Mouse (Mus musculus) heart, adult 18-20 months (tissue): ENCODE measurements around the gene Cuta. TPM values are rescaled to one million over a fixed set of nuclear protein-coding genes. Genes with fewer than 3 reads are reported as not detected.

Experiments used
- DNase-seq, 2 experiments: peaks; one replicate each; pipeline ENCODE4 v3.0.0; 2021 to 2022; ENCODE audit warnings: mixed read lengths in 1 of 2
- microRNA-seq, 2 experiments: library from miRNA; unstranded; fragments of <30 nt; microRNA quantifications; one replicate each; pipeline ENCODE4 v1.2.0; 2022
- total RNA-seq, 2 experiments: library from RNA; stranded (reverse); gene quantifications; 2 replicates each; pipeline ENCODE4 v1.2.3; 2021

The Cuta gene
- total RNA-seq, 2 experiments from 2014 or later, result 93.2 to 100 TPM

DNA sequence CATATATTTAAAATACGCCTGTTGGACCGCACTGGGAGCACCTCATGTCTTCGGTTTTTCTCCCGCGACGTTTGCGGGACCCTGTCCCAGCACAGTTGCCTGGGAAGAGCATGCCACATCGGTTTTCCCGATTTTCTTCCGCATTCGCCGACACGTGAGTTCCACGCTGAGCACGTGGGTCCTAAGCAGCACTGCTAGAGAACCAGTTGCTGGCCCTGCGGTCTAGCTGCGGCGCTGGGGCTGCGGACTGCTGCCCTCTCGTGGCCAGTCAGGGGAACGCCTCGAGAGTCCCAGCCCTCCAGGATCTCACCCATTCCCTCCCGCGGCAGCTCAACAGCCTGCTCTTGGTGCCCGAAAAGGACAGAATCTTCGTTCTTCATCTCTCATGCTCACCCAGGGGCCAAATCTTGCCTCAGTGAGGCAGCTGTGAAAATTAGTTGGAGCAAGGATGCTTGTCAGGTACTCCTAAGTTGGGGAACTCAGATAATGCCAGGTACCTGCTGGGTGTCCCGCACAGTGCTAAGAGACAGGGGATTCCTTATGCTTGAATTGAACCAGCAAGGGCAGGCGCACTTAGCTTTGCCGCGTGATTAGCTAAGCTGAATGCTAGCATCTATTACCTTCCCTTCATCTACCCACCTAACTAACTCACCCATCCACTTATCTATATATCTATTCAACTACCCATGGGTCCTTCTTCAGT, 53.2 kb downstream of the Cuta start:
- DNase-seq, result peak; percentile 88 to 90

DNA sequence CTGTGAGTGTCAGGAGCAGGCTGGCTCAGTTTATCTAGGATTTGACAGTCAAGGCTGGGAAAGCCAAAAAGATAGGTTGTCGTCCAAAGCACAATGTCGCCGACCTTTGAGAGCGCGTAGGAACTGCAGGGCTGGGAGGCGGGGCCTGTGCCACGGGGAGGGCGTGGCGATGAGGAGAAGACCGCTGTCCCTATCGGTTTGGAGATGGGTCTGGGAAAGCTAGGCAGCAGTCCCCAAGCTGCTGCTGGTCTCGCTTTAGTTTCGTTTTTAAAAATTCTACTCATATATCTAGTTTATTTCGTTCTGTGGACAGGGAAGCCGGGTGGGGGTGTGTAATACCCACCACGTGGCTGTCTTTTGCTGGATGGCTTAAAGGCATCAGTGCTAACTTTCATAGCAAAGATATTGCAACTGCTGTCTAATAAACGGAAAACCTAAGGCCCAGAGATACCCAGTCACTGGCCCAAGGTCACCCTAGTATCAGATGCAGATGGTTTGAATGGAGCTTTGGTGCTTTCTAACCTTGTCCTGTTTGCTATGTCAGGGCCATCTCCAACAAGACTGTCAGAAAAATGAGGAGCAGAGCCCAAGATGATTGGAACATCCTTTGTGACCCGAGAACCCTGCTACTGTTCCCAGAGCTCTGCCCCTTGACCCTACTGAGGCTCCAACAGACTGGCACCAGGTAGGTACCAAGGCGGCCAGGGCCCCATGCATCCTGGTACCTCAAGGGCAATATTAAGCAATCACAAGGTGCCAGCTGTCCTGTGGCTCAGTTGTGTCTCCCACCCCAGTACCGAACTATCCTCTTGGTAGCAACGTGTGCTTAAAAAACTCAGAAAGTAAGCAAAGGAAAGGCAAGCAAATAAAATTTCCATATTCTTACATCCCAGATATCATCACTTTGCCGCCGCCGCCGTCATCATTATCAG, 54.1 kb downstream of the Cuta start:
- DNase-seq, result peak; percentile 91

Small RNA genes lying within 50 kb of the gene (microRNA-seq; reads per million reads assigned to microRNA genes)
- gene Gm27775 (0 reads per million in 2 experiments), gene Mir3083 (0.76 to 1.1 reads per million in 2 experiments), gene Mir6968 (0.76 to 3.0 reads per million in 2 experiments)

Other genes starting within 250 kb of the Cuta start
- gene Crebrf, start 223.9 kb downstream of the Cuta start, total RNA-seq, result 10 to 100 TPM; 64.6 to 75.1 TPM
- gene Bnip1, start 158.5 kb downstream of the Cuta start, total RNA-seq, result 10 to 100 TPM; 28.5 to 30.0 TPM
- 10 to 100 TPM; 75.6 to 79.8 TPM for gene Nkx2-5, start 94.6 kb downstream of the Cuta start, total RNA-seq
- gene Kifc5b, start 22.5 kb downstream of the Cuta start, total RNA-seq, result 1 to 10 TPM in 1 of 2 experiments, under 1 TPM in 1; 0.37 to 1.1 TPM
- gene Phf1, start 6.5 kb downstream of the Cuta start, total RNA-seq, result 10 to 100 TPM; 15.3 to 16.5 TPM
- 1 to 10 TPM; 3.6 to 5.5 TPM for gene Syngap1, start 1.7 kb upstream of the Cuta start, total RNA-seq
- 1 to 10 TPM; 2.6 to 3.7 TPM for gene Zbtb9, start 33.6 kb upstream of the Cuta start, total RNA-seq
- gene Bak1, start 89.4 kb upstream of the Cuta start, total RNA-seq, result 10 to 100 TPM; 14.9 to 16.4 TPM
- gene Itpr3, start 117.7 kb upstream of the Cuta start, total RNA-seq, result 1 to 10 TPM; 4.1 to 5.8 TPM
- gene Uqcc2, start 194.3 kb upstream of the Cuta start, total RNA-seq, result 100 to 1,000 TPM; 307 to 322 TPM
- gene Ip6k3, start 228.2 kb upstream of the Cuta start, total RNA-seq, result 1 to 10 TPM; 4.3 to 8.0 TPM